Mouse (Mus musculus) embryonic facial prominence, embryonic 11.5 days (tissue): ENCODE data around the gene Eid3. TPM values are rescaled to one million over a fixed set of nuclear protein-coding genes. Genes with fewer than 3 reads are reported as not detected.

Experiments
- ATAC-seq: fragments of 200-750 bp; cut with Nextera tagmentation; replicated peaks from 2 replicates; pipeline ENCODE4 v1.8.0; 2017; ENCODE audit warnings: low read depth; ENCODE audit not compliant: insufficient number of reproducible peaks, low FRiP score, low TSS enrichment
- DNase-seq: peaks from one replicate; pipeline ENCODE4 v3.0.0-alpha.2; 2015; ENCODE audit warnings: low spot score
- H3K27ac ChIP-seq: fragments of 300-500 bp; sonication (generic); replicated peaks from 2 replicates; pipeline ENCODE4 v1.5.1; 2014; ENCODE audit warnings: mild to moderate bottlenecking, low read depth, low read length, control low read depth
- H3K27me3 ChIP-seq: fragments of 300-500 bp; sonication (generic); 2 replicates; pipeline ENCODE4 v1.6.1; 2014; ENCODE audit warnings: mild to moderate bottlenecking, low read length, moderate library complexity, mixed read lengths; ENCODE audit not compliant: control insufficient read depth, insufficient read depth
- H3K36me3 ChIP-seq: fragments of 300-500 bp; sonication (generic); replicated peaks from 2 replicates; pipeline ENCODE4 v1.6.1; 2014; ENCODE audit warnings: low read depth, mild to moderate bottlenecking, low read length, moderate library complexity, mixed read lengths; ENCODE audit not compliant: control insufficient read depth, insufficient read depth
- H3K4me1 ChIP-seq: fragments of 300-500 bp; sonication (generic); 2 replicates; pipeline ENCODE4 v1.6.1; 2014; ENCODE audit warnings: low read length, mixed read lengths; ENCODE audit not compliant: control insufficient read depth, insufficient read depth
- H3K4me2 ChIP-seq: fragments of 300-500 bp; sonication (generic); 2 replicates; pipeline ENCODE4 v1.6.1; 2014; ENCODE audit warnings: low read depth, mild to moderate bottlenecking, control low read depth, low read length, moderate library complexity
- H3K4me3 ChIP-seq: fragments of 300-500 bp; sonication (generic); 2 replicates; pipeline ENCODE4 v1.5.1; 2014; ENCODE audit warnings: low read depth, low read length, control low read depth
- H3K9ac ChIP-seq: fragments of 300-500 bp; sonication (generic); replicated peaks from 2 replicates; pipeline ENCODE4 v1.6.1; 2014; ENCODE audit warnings: mild to moderate bottlenecking, control low read depth, low read length
- H3K9me3 ChIP-seq: fragments of 300-500 bp; sonication (generic); replicated peaks from 2 replicates; pipeline ENCODE4 v1.6.1; 2016; ENCODE audit warnings: mild to moderate bottlenecking, low read length, inconsistent platforms, mixed read lengths; ENCODE audit not compliant: control insufficient read depth
- WGBS: fragments of 180-500 bp; shearing (Covaris S2); extraction: QIAGEN DNeasy Blood & Tissue Kit; methylation state at CpG from one replicate; pipeline ENCODE4 v1.1.7; 2014; 5-methylcytosine and 5-hydroxymethylcytosine counted together
- polyA plus RNA-seq: library from polyadenylated mRNA; unstranded; fragments of >200 nt; fragmentation: Nextera tagmentation; extraction: Ambion mirVana; gene quantifications from 2 replicates; pipeline ENCODE4 v1.2.1, GENCODE M21; 2014

The Eid3 gene
- polyA plus RNA-seq, 1 experiment from 2014 or later = 0.58 TPM

GRCm38 (mm10) chr10:82901436-82901835, 35.0 kb downstream of the Eid3 start:
- no peaks in the 10 kb centered on the region for H3K4me1 ChIP-seq
- DNase-seq (peak; percentile 86), ATAC-seq (0 out of 2 replicates have a peak, but pooled peaks have one; percentile 50)
- H3K27me3 ChIP-seq = no peaks in the 10 kb centered on the region
- H3K9ac ChIP-seq = no peak overlapping the region; the same call in 1 of the 2 replicates
- no peak overlapping the region for H3K4me2 ChIP-seq
- H3K9me3 ChIP-seq = no peaks in the 10 kb centered on the region
- H3K4me3 ChIP-seq = no peak overlapping the region
- no peak overlapping the region for H3K27ac ChIP-seq
- H3K36me3 ChIP-seq = peaks cover 2% of the 10 kb centered on the region; the same call in 1 of the 2 replicates
- 4% methylated on average over 7 of the region's 7 CpGs for WGBS

DNA sequence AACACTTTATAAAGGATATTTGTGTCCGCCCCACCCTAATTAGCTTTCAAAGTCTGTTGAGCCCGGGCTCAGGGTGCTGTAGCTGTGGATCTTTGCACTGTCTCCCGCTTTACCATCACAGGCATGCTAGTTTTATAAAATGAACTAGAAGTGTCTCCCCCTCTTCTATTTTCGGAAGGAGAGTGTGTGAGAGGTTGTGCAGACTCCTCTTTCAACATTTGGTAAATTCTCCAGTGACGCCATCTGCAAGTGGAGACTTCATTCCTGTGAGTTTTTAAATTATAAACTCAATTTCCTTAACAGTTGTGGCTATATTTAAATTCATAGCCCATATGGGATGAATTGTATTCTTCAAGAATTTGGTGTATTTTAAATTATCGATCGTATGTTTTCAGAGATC, 42.1 kb downstream of the Eid3 start:
- DNase-seq (no peak), ATAC-seq (no peak)
- Histone ChIP-seq H3K27me3 (no peaks in the 10 kb centered on the region), H3K4me1 (no peaks in the 10 kb centered on the region), H3K9ac (no peak overlapping the region), H3K27ac (no peak overlapping the region), H3K4me2 (no peak overlapping the region), H3K9me3 (no peaks in the 10 kb centered on the region), H3K4me3 (no peak overlapping the region), H3K36me3 (no peaks in the 10 kb centered on the region)
- 82% methylated on average over 7 of the region's 7 CpGs for WGBS

GRCm38 (mm10) chr10:82909382-82909781, 43.0 kb downstream of the Eid3 start:
- no peak overlapping the region for H3K4me3 ChIP-seq
- no peaks in the 10 kb centered on the region for H3K36me3 ChIP-seq
- no peaks in the 10 kb centered on the region for H3K27me3 ChIP-seq
- H3K9ac ChIP-seq = no peak overlapping the region
- H3K27ac ChIP-seq = no peak overlapping the region
- DNase-seq (peak; percentile 86), ATAC-seq (peak; percentile 50; the same call in 1 of the 2 replicates)
- H3K4me2 ChIP-seq = no peak overlapping the region; the same call in 1 of the 2 replicates
- no peaks in the 10 kb centered on the region for H3K9me3 ChIP-seq
- 12% methylated on average over 9 of the region's 9 CpGs for WGBS
- H3K4me1 ChIP-seq = no peaks in the 10 kb centered on the region

GRCm38 (mm10) chr10:82910198-82910597, 43.8 kb downstream of the Eid3 start:
- Histone ChIP-seq H3K4me3 (no peak overlapping the region), H3K27me3 (no peaks in the 10 kb centered on the region), H3K27ac (no peak overlapping the region), H3K4me2 (no peak overlapping the region), H3K9ac (no peak overlapping the region), H3K9me3 (no peaks in the 10 kb centered on the region), H3K4me1 (no peaks in the 10 kb centered on the region), H3K36me3 (no peaks in the 10 kb centered on the region)
- DNase-seq (no peak), ATAC-seq (no peak)
- 65% methylated on average over 3 of the region's 3 CpGs for WGBS

DNA sequence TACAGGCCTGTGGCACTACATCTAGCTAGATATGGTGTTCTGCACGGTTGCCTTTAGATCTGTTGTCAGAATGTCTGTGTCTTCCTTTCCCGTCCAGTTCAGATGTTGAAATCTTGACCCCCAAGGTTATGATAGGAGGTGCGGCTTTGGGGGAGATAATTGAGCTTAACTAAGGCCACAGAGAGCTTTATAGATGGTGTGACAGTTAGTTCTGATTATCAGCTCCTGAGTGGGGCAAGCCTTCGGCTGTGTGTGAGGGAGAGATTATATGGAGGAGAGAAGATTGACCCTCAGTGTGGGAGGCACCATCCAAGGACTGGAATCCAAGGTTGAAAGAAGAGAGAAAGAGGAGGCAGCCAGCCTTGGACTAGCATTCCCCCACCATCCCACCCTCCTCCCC, 46.8 kb downstream of the Eid3 start:
- H3K9me3 ChIP-seq = no peaks in the 10 kb centered on the region
- ATAC-seq = no peak
- H3K27ac ChIP-seq = no peak overlapping the region
- no peaks in the 10 kb centered on the region for H3K27me3 ChIP-seq
- no peak overlapping the region for H3K4me2 ChIP-seq
- 84% methylated on average over 4 of the region's 4 CpGs for WGBS
- H3K9ac ChIP-seq = no peak overlapping the region
- no peak overlapping the region for H3K4me3 ChIP-seq
- H3K36me3 ChIP-seq = no peaks in the 10 kb centered on the region
- no peaks in the 10 kb centered on the region for H3K4me1 ChIP-seq
- DNase-seq = no peak

- DNase-seq (no peak), ATAC-seq (no peak)
- Histone ChIP-seq H3K4me2 (no peak overlapping the region), H3K9me3 (no peaks in the 10 kb centered on the region), H3K9ac (no peak overlapping the region), H3K36me3 (no peaks in the 10 kb centered on the region), H3K4me3 (no peak overlapping the region), H3K27me3 (no peaks in the 10 kb centered on the region), H3K4me1 (no peaks in the 10 kb centered on the region), H3K27ac (no peak overlapping the region)
- WGBS = 81% methylated on average over 6 of the region's 6 CpGs
These were observed 47.3 kb downstream of the Eid3 start for GRCm38 (mm10) chr10:82913772-82914171.

Other genes with a start within 250 kb of the Eid3 start
- gene 1190007I07Rik, start 243.4 kb upstream of the Eid3 start, polyA plus RNA-seq = 39.0 and 41.2 TPM in 2 replicates
- gene Tdg, start 236.8 kb upstream of the Eid3 start, polyA plus RNA-seq = 276 and 283 TPM in 2 replicates
- gene Glt8d2, start 176.0 kb upstream of the Eid3 start, polyA plus RNA-seq = 6.5 and 7.2 TPM in 2 replicates
- gene Hcfc2, start 170.5 kb upstream of the Eid3 start, polyA plus RNA-seq = 29.9 and 36.5 TPM in 2 replicates
- 71.8 and 104 TPM in 2 replicates for gene Nfyb, start 102.5 kb upstream of the Eid3 start, polyA plus RNA-seq
- gene Txnrd1, start 32.7 kb upstream of the Eid3 start, polyA plus RNA-seq = 180 and 185 TPM in 2 replicates
- 2.1 and 2.3 TPM in 2 replicates for gene Chst11, start 118.9 kb downstream of the Eid3 start, polyA plus RNA-seq